Mouse (Mus musculus): ENCODE data around the gene Cst8.
"Not testable (repeated sequence)": the region's sequence is repeated elsewhere in the genome, so short reads cannot be mapped to it uniquely, and the experiment has no call there.

GRCm38 (mm10) chr2:148771397-148771796, 27.2 kb upstream of the Cst8 start, which contains the start of gene Cst11:
- TF ChIP-seq CTCF (IDR thresholded peaks at IDR 0.05; ENCODE audit: control insufficient read depth, insufficient read depth, insufficient replicate concordance, low read depth, low read length); POLR2A (IDR thresholded peaks at IDR 0.05; ENCODE audit: control insufficient read depth, low read depth, low read length): not testable (repeated sequence)
